Mouse (Mus musculus): Measurements from ENCODE around the gene Agk. TPM values are rescaled to one million over a fixed set of nuclear protein-coding genes. Genes with fewer than 3 reads are reported as not detected.

The Agk gene
- polyA plus RNA-seq, 1 experiment: 15.6 TPM

DNA sequence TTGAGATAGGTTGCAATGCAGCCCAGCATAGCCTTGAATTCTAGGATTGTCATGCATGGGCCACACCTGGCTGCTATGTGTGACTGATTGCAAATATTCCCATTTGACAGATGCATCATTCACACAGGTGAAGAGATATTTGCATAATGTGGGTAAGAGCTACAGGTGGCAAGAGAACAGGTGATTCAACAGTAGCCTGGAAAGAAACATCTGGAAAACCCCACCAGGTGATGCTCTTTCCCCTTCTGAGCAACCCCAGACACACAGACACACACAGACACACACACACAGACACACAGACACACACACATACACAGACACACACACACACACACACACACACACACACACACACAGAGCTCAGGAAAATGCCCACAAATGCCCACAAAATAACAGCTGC, 106.8 kb downstream of the Agk start:
- H3K4me1 ChIP-seq (ENCODE audit: control insufficient read depth, insufficient read depth, low read length): no peaks in the 10 kb centered on the region
- H3K36me3 ChIP-seq (ENCODE audit: control insufficient read depth, insufficient read depth, low read length): no peaks in the 10 kb centered on the region
- no peaks in the 10 kb centered on the region for H3K27me3 ChIP-seq (replicated peaks; ENCODE audit: control insufficient read depth, insufficient read depth, low read length)
- no peak overlapping the region for H3K4me3 ChIP-seq (ENCODE audit: insufficient read depth, low read depth, low read length)
- H3K27ac ChIP-seq (ENCODE audit: insufficient read depth, low read depth, low read length): no peak overlapping the region
- DNase-seq: no peak
- TF ChIP-seq CTCF (conservative IDR thresholded peaks at IDR 0.05; ENCODE audit: insufficient read depth, insufficient read length, low read depth, low read length) (no peak), POLR2A (IDR thresholded peaks at IDR 0.05; ENCODE audit: low read depth, low read length) (no peak)

- TF ChIP-seq CTCF (conservative IDR thresholded peaks at IDR 0.05; ENCODE audit: insufficient read depth, insufficient read length, low read depth, low read length): no peak
- TF ChIP-seq POLR2A (IDR thresholded peaks at IDR 0.05; ENCODE audit: low read depth, low read length): no peak
- Histone ChIP-seq H3K27ac (ENCODE audit: insufficient read depth, low read depth, low read length) (no peak overlapping the region), H3K4me1 (ENCODE audit: control insufficient read depth, insufficient read depth, low read length) (no peaks in the 10 kb centered on the region), H3K36me3 (ENCODE audit: control insufficient read depth, insufficient read depth, low read length) (no peaks in the 10 kb centered on the region), H3K27me3 (replicated peaks; ENCODE audit: control insufficient read depth, insufficient read depth, low read length) (no peaks in the 10 kb centered on the region), H3K4me3 (ENCODE audit: insufficient read depth, low read depth, low read length) (no peak overlapping the region)
- WGBS: 90% methylated on average over 17 of the region's 17 CpGs
- no peak for DNase-seq
Measured at GRCm38 (mm10) chr6:40432346-40433275, 107.6 kb downstream of the Agk start.

DNA sequence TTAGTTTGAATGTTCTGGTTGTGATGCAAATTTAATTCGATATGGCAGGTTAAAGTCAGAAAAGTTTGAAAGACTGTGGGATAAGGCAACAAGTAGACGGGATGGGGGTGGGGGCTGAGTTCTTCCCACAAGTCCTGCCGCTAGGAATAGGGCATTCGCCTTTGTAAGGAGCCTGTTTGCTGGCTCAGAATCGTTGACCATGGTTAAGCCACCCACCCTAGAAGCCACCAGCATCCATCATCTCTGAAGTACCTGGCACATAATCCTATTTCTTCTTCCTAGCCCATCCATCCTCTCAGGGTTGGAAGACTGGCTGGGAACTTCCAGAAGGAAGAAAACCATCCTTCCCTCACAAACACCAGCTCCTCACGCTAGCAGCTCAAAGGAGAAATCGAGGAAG, 109.7 kb downstream of the Agk start:
- peak overlapping the region; percentile 98; the same call in 1 of the 2 replicates for H3K4me3 ChIP-seq (ENCODE audit: insufficient read depth, low read depth, low read length)
- DNase-seq: no peak
- no peaks in the 10 kb centered on the region for H3K4me1 ChIP-seq (ENCODE audit: control insufficient read depth, insufficient read depth, low read length)
- no peak overlapping the region for H3K27ac ChIP-seq (ENCODE audit: insufficient read depth, low read depth, low read length)
- no peak for TF ChIP-seq POLR2A (IDR thresholded peaks at IDR 0.05; ENCODE audit: low read depth, low read length)
- TF ChIP-seq CTCF (conservative IDR thresholded peaks at IDR 0.05; ENCODE audit: insufficient read depth, insufficient read length, low read depth, low read length): no peak
- no peaks in the 10 kb centered on the region for H3K27me3 ChIP-seq (replicated peaks; ENCODE audit: control insufficient read depth, insufficient read depth, low read length)
- WGBS: 28% methylated on average over 7 of the region's 7 CpGs
- H3K36me3 ChIP-seq (ENCODE audit: control insufficient read depth, insufficient read depth, low read length): no peaks in the 10 kb centered on the region

- H3K4me3 ChIP-seq (ENCODE audit: insufficient read depth, low read depth, low read length): peak overlapping the region; percentile 98
- no peak for TF ChIP-seq POLR2A (IDR thresholded peaks at IDR 0.05; ENCODE audit: low read depth, low read length)
- TF ChIP-seq CTCF (conservative IDR thresholded peaks at IDR 0.05; ENCODE audit: insufficient read depth, insufficient read length, low read depth, low read length): no peak
- H3K36me3 ChIP-seq (ENCODE audit: control insufficient read depth, insufficient read depth, low read length): no peaks in the 10 kb centered on the region
- no peak overlapping the region for H3K27ac ChIP-seq (ENCODE audit: insufficient read depth, low read depth, low read length)
- H3K27me3 ChIP-seq (replicated peaks; ENCODE audit: control insufficient read depth, insufficient read depth, low read length): no peaks in the 10 kb centered on the region
- under 1% methylated on average over 64 of the region's 72 CpGs for WGBS
- no peaks in the 10 kb centered on the region for H3K4me1 ChIP-seq (ENCODE audit: control insufficient read depth, insufficient read depth, low read length)
- DNase-seq: peak; percentile 27
Measured at GRCm38 (mm10) chr6:40435151-40436046, 110.4 kb downstream of the Agk start.

DNA sequence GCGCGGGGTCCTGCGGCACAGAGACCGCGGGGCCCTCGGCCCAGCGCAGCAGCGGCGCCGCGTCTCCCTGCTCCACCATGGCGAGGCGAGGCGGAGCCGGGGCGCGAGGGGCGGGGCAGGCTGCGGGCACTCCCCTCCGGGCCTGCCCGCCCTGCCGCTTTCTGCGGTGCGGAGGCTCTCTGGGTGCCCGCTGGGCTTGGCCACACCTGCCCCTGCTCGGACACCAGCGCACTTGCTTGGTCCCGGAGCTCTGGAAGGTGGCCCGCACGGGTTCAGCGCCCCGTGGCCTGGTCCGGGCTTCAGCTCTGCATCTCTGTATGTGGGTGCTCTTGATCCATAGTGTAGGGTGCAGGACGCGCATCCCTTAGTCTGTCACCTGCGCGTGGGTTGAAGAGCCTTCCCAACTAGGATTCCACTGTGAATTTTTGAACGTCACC, 111.1 kb downstream of the Agk start, which contains the start of gene E330009J07Rik:
E330009J07Rik (minus strand) TSS at position 89 of the 437 bp plus-strand sequence.
- DNase-seq: peak; percentile 85
- Histone ChIP-seq H3K27me3 (replicated peaks; ENCODE audit: control insufficient read depth, insufficient read depth, low read length) (no peaks in the 10 kb centered on the region), H3K4me1 (ENCODE audit: control insufficient read depth, insufficient read depth, low read length) (no peaks in the 10 kb centered on the region), H3K36me3 (ENCODE audit: control insufficient read depth, insufficient read depth, low read length) (no peaks in the 10 kb centered on the region), H3K27ac (ENCODE audit: insufficient read depth, low read depth, low read length) (no peak within 1 kb of the TSS), H3K4me3 (ENCODE audit: insufficient read depth, low read depth, low read length) (peak within 1 kb of the TSS; percentile 98)
- WGBS: under 1% methylated on average over 38 of the region's 38 CpGs
- no peak for TF ChIP-seq CTCF (conservative IDR thresholded peaks at IDR 0.05; ENCODE audit: insufficient read depth, insufficient read length, low read depth, low read length)
- no peak for TF ChIP-seq POLR2A (IDR thresholded peaks at IDR 0.05; ENCODE audit: low read depth, low read length)

- no peaks in the 10 kb centered on the region for H3K4me1 ChIP-seq (ENCODE audit: control insufficient read depth, insufficient read depth, low read length)
- no peak within 1 kb of the TSS for H3K4me3 ChIP-seq (ENCODE audit: insufficient read depth, low read depth, low read length)
- H3K27ac ChIP-seq (ENCODE audit: insufficient read depth, low read depth, low read length): no peak within 1 kb of the TSS
- no peaks in the 10 kb centered on the region for H3K36me3 ChIP-seq (ENCODE audit: control insufficient read depth, insufficient read depth, low read length)
- no peaks in the 10 kb centered on the region for H3K27me3 ChIP-seq (replicated peaks; ENCODE audit: control insufficient read depth, insufficient read depth, low read length)
- WGBS: 76% methylated on average over 5 of the region's 5 CpGs
- TF ChIP-seq POLR2A (IDR thresholded peaks at IDR 0.05; ENCODE audit: low read depth, low read length): no peak
- no peak for TF ChIP-seq CTCF (conservative IDR thresholded peaks at IDR 0.05; ENCODE audit: insufficient read depth, insufficient read length, low read depth, low read length)
- no peak for DNase-seq
Measured at GRCm38 (mm10) chr6:40438936-40439335, 114.0 kb downstream of the Agk start, which contains the start of gene Wee2. Wee2 (plus strand) TSS chr6:40439088.

Data from kidney, adult 2 months (tissue).